Mouse (Mus musculus): ENCODE data around the gene Hist2h3b.

The Hist2h3b gene

GRCm38 (mm10) chr3:96268051-96268775 is at the start of gene Hist2h3b:
Gene Hist2h3b (plus strand): TSS chr3:96268654.
- peak; percentile 77 for DNase-seq (ENCODE audit: low spot score)

GRCm38 (mm10) chr3:96219191-96219641 is 49.2 kb upstream of the Hist2h3b start:
- no peak for DNase-seq (ENCODE audit: low spot score)

GRCm38 (mm10) chr3:96219661-96220130 is 48.8 kb upstream of the Hist2h3b start, which contains the start of the genes Bola1 and Hist2h2ab:
Gene Bola1 (minus strand): TSS chr3:96219709.
Gene Hist2h2ab (plus strand): TSS chr3:96219865.
- peak; percentile 63 for DNase-seq (ENCODE audit: low spot score)

DNA sequence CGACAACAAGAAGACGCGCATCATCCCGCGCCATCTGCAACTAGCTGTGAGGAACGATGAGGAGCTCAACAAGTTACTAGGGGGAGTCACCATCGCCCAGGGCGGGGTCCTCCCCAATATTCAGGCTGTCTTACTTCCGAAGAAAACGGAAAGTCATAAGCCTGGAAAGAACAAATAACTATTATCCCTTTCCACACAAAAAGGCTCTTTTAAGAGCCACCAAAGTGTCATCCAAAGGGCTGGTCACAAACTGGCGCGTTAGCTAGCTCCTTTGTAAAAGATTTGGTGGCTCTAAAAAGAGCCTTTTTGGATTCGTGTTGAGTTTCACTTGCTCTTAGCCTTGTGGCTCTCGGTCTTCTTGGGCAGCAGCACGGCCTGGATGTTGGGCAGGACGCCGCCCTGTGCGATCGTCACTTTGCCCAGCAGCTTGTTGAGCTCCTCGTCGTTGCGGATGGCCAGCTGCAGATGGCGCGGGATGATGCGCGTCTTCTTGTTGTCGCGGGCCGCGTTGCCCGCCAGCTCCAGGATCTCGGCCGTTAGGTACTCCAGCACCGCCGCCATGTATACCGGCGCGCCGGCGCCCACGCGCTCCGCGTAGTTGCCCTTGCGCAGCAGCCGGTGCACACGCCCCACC is 48.2 kb upstream of the Hist2h3b start:
- DNase-seq (ENCODE audit: low spot score), result peak; percentile 35

- DNase-seq (ENCODE audit: low spot score), result peak; percentile 79
Observed at GRCm38 (mm10) chr3:96220765-96221639, 47.5 kb upstream of the Hist2h3b start, which contains the start of the genes Hist2h2ac and Hist2h2be. Gene Hist2h2ac (minus strand): TSS chr3:96220880. Gene Hist2h2be (plus strand): TSS chr3:96221119.

DNA sequence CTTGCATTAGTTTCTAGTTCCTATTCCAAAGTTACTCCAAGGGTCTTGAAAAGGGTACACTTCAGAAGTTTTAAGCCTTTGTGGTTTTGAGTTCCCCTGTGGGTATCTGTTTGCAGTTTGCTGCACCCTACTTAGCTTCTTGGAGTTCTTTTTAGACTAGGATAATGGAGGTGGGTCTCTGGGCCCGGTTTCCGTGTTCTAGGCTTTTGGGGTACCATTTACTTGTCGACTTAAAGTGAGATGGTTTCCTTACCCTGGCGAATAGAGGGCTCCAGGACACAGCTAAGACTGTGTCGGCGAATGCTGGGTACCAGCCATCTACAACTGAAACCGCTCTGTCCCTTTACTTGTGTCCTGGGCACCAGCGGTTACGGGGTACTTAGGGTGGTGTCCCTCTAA is 46.8 kb upstream of the Hist2h3b start:
- no peak for DNase-seq (ENCODE audit: low spot score)

GRCm38 (mm10) chr3:96222774-96223173 is 45.7 kb upstream of the Hist2h3b start:
- no peak for DNase-seq (ENCODE audit: low spot score)

GRCm38 (mm10) chr3:96225421-96225820 is 43.0 kb upstream of the Hist2h3b start:
- DNase-seq (ENCODE audit: low spot score), result no peak

- no peak for DNase-seq (ENCODE audit: low spot score)
Observed at GRCm38 (mm10) chr3:96226695-96227648, 41.5 kb upstream of the Hist2h3b start.

DNA sequence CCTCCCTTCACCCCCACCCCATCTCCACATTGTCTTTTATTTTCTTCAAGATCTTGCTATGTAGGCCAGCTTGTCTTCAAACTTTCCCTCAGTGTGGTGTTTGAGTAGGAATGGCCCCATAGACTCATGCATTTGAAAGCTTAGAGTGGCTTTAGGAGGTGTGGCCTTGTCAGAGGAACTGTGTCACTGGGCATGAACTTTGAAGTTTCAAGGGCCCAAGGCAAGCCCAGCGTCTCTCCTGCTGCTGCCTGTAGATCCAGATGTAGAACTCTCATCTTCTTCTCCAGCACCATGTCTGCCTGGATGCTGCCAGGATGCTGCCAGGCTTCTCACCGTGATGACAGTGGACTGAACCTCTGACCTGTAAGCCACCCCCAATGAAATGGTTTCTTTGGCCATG is 39.6 kb upstream of the Hist2h3b start:
- no peak for DNase-seq (ENCODE audit: low spot score)

DNA sequence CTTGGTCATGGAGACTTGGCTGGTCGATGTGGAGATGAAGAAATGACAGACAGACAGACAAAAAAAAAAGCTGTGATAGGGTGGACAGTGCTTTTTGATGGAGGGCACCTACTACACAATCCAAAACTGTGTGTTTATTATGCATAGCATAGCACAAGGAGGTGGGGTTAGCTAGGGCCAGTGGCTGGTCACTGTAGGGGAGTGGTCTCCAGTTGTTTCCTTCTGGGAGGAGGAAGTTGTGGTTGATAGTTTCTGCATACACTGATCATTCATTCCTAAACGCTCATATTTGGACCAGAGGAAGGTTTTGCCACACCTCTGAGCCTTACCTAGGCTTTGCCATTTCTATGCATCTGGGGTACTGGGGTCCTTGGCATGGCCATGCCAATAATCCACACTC is 38.0 kb upstream of the Hist2h3b start:
- DNase-seq (ENCODE audit: low spot score), result no peak

DNA sequence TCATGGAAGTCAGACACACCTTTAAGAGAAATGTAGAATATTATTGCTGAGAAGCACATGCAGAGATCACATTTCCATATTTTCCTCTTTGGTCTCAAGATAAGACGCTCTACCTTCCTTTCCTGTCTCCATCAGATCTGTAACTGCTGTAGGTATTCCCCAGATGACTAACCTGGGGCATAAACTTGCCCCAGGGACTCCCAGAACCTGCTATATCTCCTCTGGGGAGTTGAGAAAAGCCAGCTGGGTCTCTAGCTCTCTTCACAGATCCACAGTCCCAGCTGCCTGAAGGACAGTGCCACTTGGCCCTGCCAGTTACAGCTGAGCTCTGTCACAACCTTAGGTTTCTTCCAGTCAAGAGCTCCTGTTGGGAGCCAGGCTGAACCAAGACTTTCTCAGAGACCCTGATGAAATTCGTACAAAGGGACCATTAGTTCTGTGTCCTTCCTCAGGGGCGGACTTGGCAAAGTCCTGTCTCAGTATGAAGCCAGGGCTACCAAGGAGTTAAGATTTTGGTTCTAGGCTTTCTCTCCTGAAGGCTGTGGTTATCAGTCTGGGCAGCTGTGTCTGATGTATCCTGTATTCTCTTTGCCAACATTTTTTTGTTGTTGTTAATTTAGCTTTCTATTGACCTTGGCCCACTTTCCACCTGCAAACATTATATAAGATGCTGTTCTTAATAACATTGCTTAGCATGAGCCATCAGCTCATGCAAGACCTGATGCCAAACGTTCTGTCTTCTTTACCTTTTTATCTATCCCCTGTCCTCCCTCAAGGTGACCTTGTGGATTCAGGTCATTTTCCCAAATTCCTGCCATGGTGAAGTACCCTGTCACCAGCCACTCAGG is 37.3 kb upstream of the Hist2h3b start:
- DNase-seq (ENCODE audit: low spot score), result no peak

DNA sequence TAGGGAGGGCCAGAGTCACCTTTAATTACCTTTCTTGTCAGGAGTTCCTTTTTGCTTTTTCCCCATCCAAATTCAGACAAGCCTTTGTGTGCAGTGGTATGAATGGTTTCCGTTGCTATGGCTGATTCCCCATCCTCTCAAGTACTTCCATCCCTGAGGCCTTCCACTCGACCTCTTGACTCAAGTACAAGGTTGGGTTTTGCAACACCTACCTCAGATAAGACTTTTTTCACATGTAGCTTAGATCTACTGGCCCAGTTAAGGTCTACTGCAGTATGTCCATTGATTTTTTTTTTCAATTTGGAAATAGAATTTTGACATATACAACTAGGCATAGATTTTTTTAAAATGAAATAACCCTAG is 36.7 kb upstream of the Hist2h3b start:
- DNase-seq (ENCODE audit: low spot score), result no peak

- DNase-seq (ENCODE audit: low spot score), result no peak
Observed at GRCm38 (mm10) chr3:96234914-96235313, 33.5 kb upstream of the Hist2h3b start.

DNA sequence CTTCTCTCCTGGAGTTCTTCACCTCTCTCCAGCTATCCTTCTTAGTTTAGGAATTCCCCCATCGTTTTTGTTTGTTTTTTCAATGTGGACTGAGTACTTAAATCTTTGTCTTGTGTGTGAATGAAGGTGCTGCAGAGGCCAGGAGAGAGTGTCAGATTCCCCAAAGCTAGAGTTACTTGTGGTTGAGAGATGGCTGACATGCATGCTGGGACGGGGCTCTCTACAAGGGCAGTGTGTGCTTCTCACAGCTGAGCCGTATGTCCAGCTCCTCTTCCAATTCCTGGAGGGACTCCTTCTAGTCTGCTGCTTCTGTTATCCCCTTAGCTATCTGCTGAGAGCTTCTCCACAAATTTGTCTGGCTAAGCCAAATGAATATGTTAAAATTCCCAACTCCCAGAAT is 32.6 kb upstream of the Hist2h3b start:
- no peak for DNase-seq (ENCODE audit: low spot score)

DNA sequence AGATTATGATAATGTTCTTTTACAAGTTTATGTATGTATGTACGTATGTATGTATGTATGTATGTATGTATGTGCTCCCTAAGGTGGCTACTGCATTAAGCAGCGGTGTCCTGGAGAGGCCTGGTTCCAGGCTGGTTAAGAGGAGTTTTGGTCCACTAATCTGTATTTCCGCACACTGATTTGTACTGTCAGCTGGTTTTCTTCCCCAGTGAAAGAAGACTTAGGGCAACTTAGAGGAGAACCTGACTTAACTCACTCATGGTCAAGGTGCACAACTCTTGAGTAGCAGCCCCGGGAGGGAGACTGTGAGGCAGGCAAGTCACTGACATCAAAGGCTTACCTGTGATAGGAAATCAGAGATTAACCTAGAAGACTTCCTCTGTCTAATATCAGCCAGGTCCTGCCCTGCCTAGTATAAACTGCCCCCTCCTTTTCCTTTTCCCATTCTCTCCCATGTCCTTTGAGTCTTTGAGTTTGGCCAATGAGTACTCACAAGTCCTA is 31.6 kb upstream of the Hist2h3b start:
- no peak for DNase-seq (ENCODE audit: low spot score)

DNA sequence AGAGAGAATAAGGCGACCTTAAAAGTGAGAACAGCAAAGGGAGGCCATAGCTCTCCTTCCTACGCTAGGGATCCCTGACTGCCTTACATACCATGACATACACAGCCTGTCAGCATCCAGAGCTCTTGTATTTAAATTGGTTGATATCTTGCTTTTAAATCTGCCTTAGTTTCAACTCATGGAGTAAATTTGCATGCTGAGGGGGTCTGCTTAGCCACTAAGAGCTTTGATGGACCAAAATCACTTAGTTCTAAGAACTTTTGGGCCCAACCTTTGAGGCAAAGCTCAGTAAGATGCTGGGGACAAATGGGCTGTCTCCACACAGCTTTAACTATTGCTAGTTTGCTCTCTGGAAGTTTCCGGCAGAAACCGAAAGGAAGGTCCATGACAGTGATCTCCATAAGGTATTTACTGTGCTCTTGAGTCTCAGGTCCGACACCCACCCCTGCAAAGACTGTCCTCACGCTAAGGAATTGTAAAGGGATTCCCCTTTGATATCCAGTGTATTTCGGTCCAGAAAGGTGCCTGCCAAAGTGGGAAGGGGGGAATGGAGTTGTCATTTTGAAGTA is 31.0 kb upstream of the Hist2h3b start:
- no peak for DNase-seq (ENCODE audit: low spot score)

DNA sequence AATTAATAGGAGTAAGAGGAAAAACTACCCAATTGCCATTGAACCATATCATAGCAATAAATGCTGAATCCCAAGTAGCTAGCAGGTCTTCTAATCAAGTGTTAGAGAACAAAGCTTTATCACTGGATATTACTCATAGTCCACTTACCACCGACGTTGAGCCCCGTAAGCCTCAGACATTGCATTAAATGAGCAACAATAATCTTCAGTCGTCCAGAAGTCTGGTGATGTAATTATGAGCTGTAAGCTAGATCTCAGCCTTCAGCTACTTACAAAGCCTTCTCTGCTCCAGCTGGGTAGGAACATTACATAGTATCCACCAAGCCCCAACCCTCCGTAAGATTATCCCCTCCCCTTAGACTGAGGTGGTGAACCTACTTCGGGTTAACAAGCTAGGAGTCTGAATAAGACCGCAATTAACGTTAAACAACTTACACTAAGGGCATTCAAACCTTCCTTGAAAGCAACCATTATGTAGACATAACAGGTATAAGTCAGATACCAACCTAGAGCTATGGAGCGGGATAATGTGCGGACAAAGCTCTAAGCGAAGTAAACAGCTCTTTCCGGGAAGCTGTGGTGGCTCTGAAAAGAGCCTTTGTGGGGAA is 30.4 kb upstream of the Hist2h3b start:
- no peak for DNase-seq (ENCODE audit: low spot score)

Data from ovary, postnatal 14 days (tissue).